Mouse (Mus musculus) myocyte (in vitro differentiated cells): ENCODE measurements around the gene Olfr1218.

Source experiments
- CEBPB ChIP-seq: IDR thresholded peaks from 2 replicates; pipeline ENCODE4 v1.6.1; 2011; ENCODE audit warnings: mild to moderate bottlenecking, moderate library complexity; ENCODE audit not compliant: poor library complexity, insufficient read depth, severe bottlenecking
- E2F4 ChIP-seq: IDR thresholded peaks from one replicate; pipeline ENCODE4 v1.6.1; 2011; ENCODE audit warnings: mild to moderate bottlenecking, control low read depth, moderate library complexity; ENCODE audit not compliant: insufficient read depth
- MAX ChIP-seq: IDR thresholded peaks from one replicate; pipeline ENCODE4 v1.6.1; 2011; ENCODE audit warnings: low read depth, mild to moderate bottlenecking, control low read depth
- MYOD1 ChIP-seq, 3 experiments: IDR thresholded peaks; one replicate each; pipeline ENCODE4 v1.6.1; 2011; ENCODE audit warnings: control low read depth in 2 of 3, low read depth in 2 of 3, mild to moderate bottlenecking in 2 of 3, moderate library complexity in 1 of 3; ENCODE audit not compliant: insufficient read length in 2 of 3, control insufficient read depth in 1 of 3
- MYOG ChIP-seq, 3 experiments: IDR thresholded peaks; one replicate each; pipeline ENCODE4 v1.6.1; 2011; ENCODE audit warnings: control low read depth in 2 of 3, low read depth in 2 of 3, mild to moderate bottlenecking in 2 of 3; ENCODE audit not compliant: insufficient read length in 2 of 3, control insufficient read depth in 1 of 3, insufficient read depth in 1 of 3
- POLR2A ChIP-seq: IDR thresholded peaks from one replicate; pipeline ENCODE4 v1.6.1; 2011; ENCODE audit warnings: low read depth, mild to moderate bottlenecking, control low read depth, moderate library complexity; ENCODE audit not compliant: insufficient read length
- POLR2AphosphoS2 ChIP-seq: IDR thresholded peaks from one replicate; pipeline ENCODE4 v1.6.1; 2011; ENCODE audit warnings: low read depth, control low read depth; ENCODE audit not compliant: insufficient read length
- TCF12 ChIP-seq: IDR thresholded peaks from one replicate; pipeline ENCODE4 v1.6.1; 2011; ENCODE audit warnings: mild to moderate bottlenecking, control low read depth; ENCODE audit not compliant: poor library complexity, insufficient read depth, severe bottlenecking
- USF1 ChIP-seq: IDR thresholded peaks from one replicate; pipeline ENCODE4 v1.6.1; 2011; ENCODE audit warnings: low read depth, mild to moderate bottlenecking, control low read depth, moderate library complexity

DNA sequence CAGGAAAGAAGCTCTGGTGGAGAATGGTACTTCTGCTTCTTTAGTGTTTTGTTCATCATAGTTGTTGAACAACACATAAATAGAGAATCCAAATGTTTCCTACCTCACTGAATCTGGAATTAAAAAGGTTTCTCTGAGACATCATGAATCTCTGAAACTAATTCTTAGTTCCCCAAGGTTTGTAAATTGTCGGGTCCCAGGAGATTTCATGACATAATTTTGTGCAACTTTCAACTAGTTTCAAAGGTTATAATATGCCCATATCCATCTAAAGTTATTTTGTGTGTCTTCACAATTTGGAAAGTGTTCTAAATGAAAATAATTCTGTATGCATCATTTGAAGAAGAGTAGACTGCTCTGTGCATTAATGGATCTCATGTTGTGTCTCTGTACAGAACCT is 42.7 kb downstream of the Olfr1218 start, which contains the start of gene Olfr1216:
- TF ChIP-seq POLR2A = no peak
- TF ChIP-seq E2F4 = no peak
- no peak for TF ChIP-seq MAX
- TF ChIP-seq POLR2AphosphoS2 = no peak
- no peak for TF ChIP-seq MYOD1 (IDR thresholded peaks at IDR 0.05; ENCODE audit: control insufficient read depth in 1 of 3, insufficient read length in 2 of 3, low read depth in 2 of 3)
- TF ChIP-seq USF1 = no peak
- TF ChIP-seq MYOG (IDR thresholded peaks at IDR 0.05; ENCODE audit: control insufficient read depth in 1 of 3, insufficient read depth in 1 of 3, insufficient read length in 2 of 3, low read depth in 2 of 3) = no peak
- TF ChIP-seq TCF12 = no peak
- no peak for TF ChIP-seq CEBPB
